Mouse (Mus musculus) heart, embryonic 14.5 days (tissue): Measurements from ENCODE around the gene Lonrf2. TPM values are rescaled to one million over a fixed set of nuclear protein-coding genes. Genes with fewer than 3 reads are reported as not detected.

ENCODE experiments used
- ATAC-seq: fragments of 200-750 bp; cut with Nextera tagmentation; 2 replicates; pipeline ENCODE4 v1.8.0; 2017; ENCODE audit warnings: low read depth, moderate TSS enrichment; ENCODE audit not compliant: insufficient number of reproducible peaks, insufficient read depth, low FRiP score
- H3K27ac ChIP-seq, 2 experiments: fragments of 200-500 bp in 1 of 2; fragments of 300-500 bp in 1 of 2; sonication (generic) in 1 of 2; replicated peaks in 1 of 2; 2 replicates each; pipeline ENCODE4 v1.5.1; 2012 to 2014; ENCODE audit warnings: low read depth in 2 of 2, low read length in 2 of 2, control low read depth in 1 of 2, mild to moderate bottlenecking in 1 of 2, mixed read lengths in 1 of 2; ENCODE audit not compliant: control insufficient read depth in 1 of 2, insufficient read depth in 1 of 2
- H3K27me3 ChIP-seq: fragments of 300-500 bp; sonication (generic); 2 replicates; pipeline ENCODE4 v1.6.1; 2014; ENCODE audit warnings: mild to moderate bottlenecking, low read length, control low read depth; ENCODE audit not compliant: control insufficient read depth, insufficient read depth
- H3K36me3 ChIP-seq: fragments of 300-500 bp; sonication (generic); 2 replicates; pipeline ENCODE4 v1.6.1; 2014; ENCODE audit warnings: mild to moderate bottlenecking, control low read depth, low read length, mixed read lengths; ENCODE audit not compliant: control insufficient read depth, insufficient read depth
- H3K4me1 ChIP-seq, 2 experiments: fragments of 200-500 bp in 1 of 2; fragments of 300-500 bp in 1 of 2; sonication (generic) in 1 of 2; 2 replicates each; pipeline ENCODE4 v1.6.1; 2012 to 2014; ENCODE audit warnings: low read length in 2 of 2, control low read depth in 1 of 2, mixed read lengths in 1 of 2; ENCODE audit not compliant: control insufficient read depth in 2 of 2, insufficient read depth in 2 of 2
- H3K4me2 ChIP-seq: fragments of 300-500 bp; sonication (generic); 2 replicates; pipeline ENCODE4 v1.6.1; 2014; ENCODE audit warnings: mild to moderate bottlenecking, low read length
- H3K4me3 ChIP-seq, 2 experiments: fragments of 200-500 bp in 1 of 2; fragments of 300-500 bp in 1 of 2; sonication (generic) in 1 of 2; 2 replicates each; pipeline ENCODE4 v1.5.1; 2012 to 2014; ENCODE audit warnings: low read length in 2 of 2, mild to moderate bottlenecking in 2 of 2, control low read depth in 1 of 2, low read depth in 1 of 2, moderate library complexity in 1 of 2; ENCODE audit not compliant: control insufficient read depth in 1 of 2, insufficient read depth in 1 of 2
- H3K9ac ChIP-seq: fragments of 300-500 bp; sonication (generic); 2 replicates; pipeline ENCODE4 v1.6.1; 2014; ENCODE audit warnings: mild to moderate bottlenecking, low read length
- H3K9me3 ChIP-seq: fragments of 300-500 bp; sonication (generic); 2 replicates; pipeline ENCODE4 v1.6.1; 2016; ENCODE audit warnings: low read length, control low read depth; ENCODE audit not compliant: control insufficient read depth
- WGBS: fragments of 180-500 bp; shearing (Covaris S2); extraction: QIAGEN DNeasy Blood & Tissue Kit; methylation state at CpG from one replicate; pipeline ENCODE4 v1.1.7; 2014; 5-methylcytosine and 5-hydroxymethylcytosine counted together
- polyA plus RNA-seq: library from polyadenylated mRNA; unstranded; fragments of >200 nt; fragmentation: Nextera tagmentation; extraction: Ambion mirVana; gene quantifications from 2 replicates; pipeline ENCODE4 v1.2.1, GENCODE M21; 2014

Gene Lonrf2
- polyA plus RNA-seq, 1 experiment from 2014 or later: 0.84 TPM

DNA sequence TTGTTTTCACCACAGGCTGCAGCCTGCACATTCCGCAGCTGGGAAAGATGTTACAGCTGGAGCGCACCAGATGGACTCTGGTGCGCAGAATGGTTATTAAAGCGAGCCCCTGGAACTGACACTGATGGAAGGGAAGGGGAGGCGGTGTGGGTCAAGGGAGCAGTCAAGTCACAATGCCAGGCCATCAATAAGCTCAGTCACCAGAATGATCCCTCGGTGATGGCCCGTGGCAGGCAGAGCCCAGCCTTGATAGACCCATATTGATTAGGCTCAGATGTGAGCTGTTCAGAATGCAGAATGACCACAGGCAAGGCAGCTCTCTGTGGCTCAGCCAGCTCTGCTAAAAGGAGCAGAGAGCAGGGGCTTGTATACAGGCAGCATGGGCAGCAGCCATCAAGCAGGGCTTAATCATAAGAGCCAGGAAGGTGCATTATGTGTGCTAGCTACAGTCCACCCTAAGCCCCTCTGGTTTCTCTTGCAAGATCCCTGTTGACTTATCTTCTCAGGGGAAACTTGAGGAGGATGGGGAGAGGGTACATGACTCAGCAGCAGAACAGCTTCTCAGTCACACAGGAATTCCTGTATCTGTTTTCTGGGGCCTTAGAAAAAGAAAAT lies 46.4 kb downstream of the Lonrf2 start:
- Histone ChIP-seq H3K27ac (no peak overlapping the region), H3K4me2 (no peak overlapping the region), H3K9ac (no peak overlapping the region), H3K9me3 (no peaks in the 10 kb centered on the region), H3K27me3 (no peaks in the 10 kb centered on the region), H3K4me3 (no peak overlapping the region), H3K36me3 (no peaks in the 10 kb centered on the region), H3K4me1 (no peaks in the 10 kb centered on the region)
- WGBS: 84% methylated on average over 7 of the region's 7 CpGs
- ATAC-seq: no peak

GRCm38 (mm10) chr1:38788904-38789303 lies 47.6 kb downstream of the Lonrf2 start:
- no peaks in the 10 kb centered on the region for H3K36me3 ChIP-seq
- 62% methylated on average over 3 of the region's 3 CpGs for WGBS
- H3K4me3 ChIP-seq: no peak overlapping the region
- no peak for ATAC-seq
- H3K27me3 ChIP-seq: no peaks in the 10 kb centered on the region
- H3K27ac ChIP-seq: no peak overlapping the region
- no peaks in the 10 kb centered on the region for H3K4me1 ChIP-seq
- no peak overlapping the region for H3K4me2 ChIP-seq
- H3K9me3 ChIP-seq: no peaks in the 10 kb centered on the region
- H3K9ac ChIP-seq: no peak overlapping the region

GRCm38 (mm10) chr1:38787443-38787842 lies 49.1 kb downstream of the Lonrf2 start:
- WGBS: 3% methylated on average over 5 of the region's 5 CpGs
- Histone ChIP-seq H3K36me3 (no peaks in the 10 kb centered on the region), H3K9ac (no peak overlapping the region), H3K4me3 (no peak overlapping the region), H3K4me2 (no peak overlapping the region), H3K27me3 (no peaks in the 10 kb centered on the region), H3K9me3 (no peaks in the 10 kb centered on the region), H3K27ac (no peak overlapping the region), H3K4me1 (no peaks in the 10 kb centered on the region)
- ATAC-seq: no peak

GRCm38 (mm10) chr1:38786358-38786757 lies 50.2 kb downstream of the Lonrf2 start:
- Histone ChIP-seq H3K4me2 (no peak overlapping the region), H3K27me3 (no peaks in the 10 kb centered on the region), H3K36me3 (no peaks in the 10 kb centered on the region), H3K9me3 (no peaks in the 10 kb centered on the region), H3K4me3 (no peak overlapping the region), H3K9ac (no peak overlapping the region), H3K4me1 (no peaks in the 10 kb centered on the region), H3K27ac (no peak overlapping the region)
- no peak for ATAC-seq
- WGBS: 60% methylated on average over 7 of the region's 7 CpGs

DNA sequence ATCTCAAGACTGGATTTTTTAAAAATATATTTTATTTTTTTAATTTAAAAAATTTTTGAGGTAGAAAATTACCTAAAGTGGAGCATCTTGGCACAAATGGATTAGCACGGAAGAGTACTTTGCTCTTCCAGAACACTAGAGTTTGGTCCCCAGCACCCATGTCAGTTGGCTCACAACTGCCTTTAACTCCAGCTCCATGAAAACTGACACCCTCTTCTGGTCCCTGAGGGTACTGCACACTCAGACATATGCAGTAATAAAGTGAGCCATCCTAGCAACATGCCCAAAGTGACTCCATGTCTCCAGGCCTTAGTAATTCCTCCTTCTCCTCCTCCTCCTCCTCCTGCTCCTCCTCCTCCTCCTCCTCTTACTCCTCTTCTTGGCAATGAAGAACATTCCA lies 58.2 kb downstream of the Lonrf2 start:
- Histone ChIP-seq H3K36me3 (no peaks in the 10 kb centered on the region), H3K4me1 (no peaks in the 10 kb centered on the region), H3K4me3 (no peak overlapping the region), H3K9me3 (peaks cover 4% of the 10 kb centered on the region; the same call in 1 of the 2 replicates), H3K27me3 (no peaks in the 10 kb centered on the region), H3K27ac (no peak overlapping the region), H3K9ac (no peak overlapping the region), H3K4me2 (no peak overlapping the region)
- ATAC-seq: no peak
- 96% methylated on average over 1 of the region's 1 CpGs for WGBS

- 64% methylated on average over 7 of the region's 7 CpGs for WGBS
- no peak for ATAC-seq
- no peaks in the 10 kb centered on the region for H3K27me3 ChIP-seq
Observed at GRCm38 (mm10) chr1:38777500-38777899, 59.0 kb downstream of the Lonrf2 start.

DNA sequence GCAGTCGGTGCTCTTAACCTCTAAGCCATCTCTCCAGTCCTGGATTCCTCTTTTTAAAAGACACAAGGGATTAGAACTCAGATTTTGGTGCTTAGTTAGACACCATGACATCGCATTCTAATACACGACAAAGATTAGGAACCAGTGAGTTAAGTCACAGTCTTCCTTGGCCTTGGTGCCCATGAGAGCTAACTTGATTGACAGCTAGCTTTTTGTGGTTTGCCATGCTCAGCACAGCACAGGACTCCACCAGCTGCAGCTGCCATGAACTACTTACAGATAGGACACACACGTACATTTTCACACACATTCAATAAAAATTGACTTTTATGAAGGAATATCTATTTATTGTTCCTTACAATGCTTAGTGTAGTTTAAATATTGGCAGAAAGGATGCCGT lies 60.8 kb downstream of the Lonrf2 start:
- ATAC-seq: no peak
- 88% methylated on average over 5 of the region's 5 CpGs for WGBS

More at GRCm38 (mm10) chr1:38777500-38777899, 59.0 kb downstream of the Lonrf2 start:
- Histone ChIP-seq H3K27ac (no peak overlapping the region), H3K4me1 (no peaks in the 10 kb centered on the region), H3K4me2 (no peak overlapping the region), H3K9ac (no peak overlapping the region), H3K36me3 (no peaks in the 10 kb centered on the region), H3K4me3 (no peak overlapping the region), H3K9me3 (peaks cover 8% of the 10 kb centered on the region; the same call in 1 of the 2 replicates)

DNA sequence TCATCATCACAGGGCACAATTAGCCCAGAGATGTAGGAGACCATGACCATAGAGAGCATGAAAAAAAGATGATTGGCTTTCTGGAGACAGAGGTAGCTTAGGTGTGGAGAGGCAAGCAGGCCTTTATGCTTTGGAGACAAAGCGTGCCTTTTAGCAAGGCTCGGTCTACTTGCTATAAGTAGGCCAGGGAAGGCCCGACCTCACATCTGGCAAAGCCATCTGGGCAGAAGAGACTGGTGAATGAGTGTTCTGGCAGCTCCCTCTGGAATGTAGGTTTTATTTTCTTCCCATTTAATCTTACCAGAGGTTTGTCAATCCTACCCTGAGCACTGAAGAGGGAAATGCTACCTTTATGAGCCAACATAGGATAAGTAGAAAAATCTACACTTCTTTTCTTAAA lies 65.8 kb downstream of the Lonrf2 start:
- H3K9me3 ChIP-seq: peaks cover 8% of the 10 kb centered on the region; the same call in 1 of the 2 replicates
- ATAC-seq: no peak
- H3K27me3 ChIP-seq: 0 out of 2 replicates have a peak, but pooled peaks cover 5% of the 10 kb centered on the region
- no peak overlapping the region for H3K4me3 ChIP-seq
- 85% methylated on average over 3 of the region's 3 CpGs for WGBS
- no peaks in the 10 kb centered on the region for H3K36me3 ChIP-seq
- no peak overlapping the region for H3K9ac ChIP-seq
- no peak overlapping the region for H3K4me2 ChIP-seq
- H3K27ac ChIP-seq: no peak overlapping the region
- peaks cover 8 to 11% of the 10 kb centered on the region in 2 experiments for H3K4me1 ChIP-seq

More for the DNA sequence above, 60.8 kb downstream of the Lonrf2 start:
- no peak overlapping the region for H3K9ac ChIP-seq
- no peak overlapping the region for H3K4me2 ChIP-seq
- no peaks in the 10 kb centered on the region for H3K27me3 ChIP-seq
- no peaks in the 10 kb centered on the region for H3K36me3 ChIP-seq
- H3K27ac ChIP-seq: no peak overlapping the region
- H3K4me1 ChIP-seq: no peaks in the 10 kb centered on the region
- no peak overlapping the region for H3K4me3 ChIP-seq
- peaks cover 8% of the 10 kb centered on the region; the same call in 1 of the 2 replicates for H3K9me3 ChIP-seq
